Mouse (Mus musculus) heart, postnatal 36 days (tissue): Measurements from ENCODE around the gene Ampd1. TPM values are rescaled to one million over a fixed set of nuclear protein-coding genes. Genes with fewer than 3 reads are reported as not detected.

Source experiments
- DNase-seq, 2 experiments: peaks; one replicate each; pipeline ENCODE4 v3.0.0; 2021 to 2022
- intact Hi-C: fragments of 180-260 bp; cut with DNase I; formaldehyde crosslinking; loops from one replicate; pipeline ENCODE4 v1.15.1; 2025
- total RNA-seq, 2 experiments: library from RNA; stranded (reverse); gene quantifications; 2 replicates each; pipeline ENCODE4 v1.2.3; 2021

Gene Ampd1
- total RNA-seq, 2 experiments from 2014 or later, result not detected

DNA sequence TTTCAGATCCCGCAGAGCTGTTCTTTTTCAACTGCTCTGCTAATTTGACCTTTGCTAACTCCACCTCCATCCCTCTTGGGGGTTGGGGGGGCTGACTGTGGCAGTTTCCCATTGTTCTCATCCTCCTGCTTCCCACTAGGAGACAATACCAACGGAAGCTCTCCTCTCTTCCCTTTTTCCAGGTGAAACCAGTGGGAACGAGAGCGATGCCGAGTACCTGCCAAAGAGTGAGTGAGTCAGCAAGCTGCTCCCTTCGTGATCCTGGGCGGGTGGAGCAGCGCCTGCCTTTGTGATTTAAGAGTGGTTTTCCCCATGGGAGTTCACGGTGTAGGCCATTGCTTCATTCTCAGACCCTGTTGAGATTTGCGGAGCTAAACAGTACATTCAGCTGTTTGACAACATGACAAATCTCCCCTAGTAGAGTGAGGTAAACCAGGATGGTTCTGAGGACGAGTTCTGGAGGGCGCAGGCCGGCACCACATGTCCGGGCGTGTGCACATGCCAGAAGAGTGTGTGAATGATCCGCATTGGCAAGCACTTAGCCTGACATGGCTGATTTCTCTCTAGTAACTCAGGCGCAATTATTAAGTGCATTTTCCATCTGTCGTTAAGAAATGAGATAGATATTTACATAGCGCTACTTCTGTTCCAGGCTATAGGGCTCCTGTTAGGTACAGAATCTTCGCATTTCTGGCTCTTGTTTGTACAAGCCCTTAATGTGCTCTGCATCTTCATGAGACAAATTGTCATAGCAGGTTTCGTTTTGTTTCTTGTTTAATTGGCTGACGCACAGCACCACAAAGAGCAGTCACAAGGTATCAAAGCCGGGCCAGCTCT, 72.7 kb downstream of the Ampd1 start:
- no peak for DNase-seq

DNA sequence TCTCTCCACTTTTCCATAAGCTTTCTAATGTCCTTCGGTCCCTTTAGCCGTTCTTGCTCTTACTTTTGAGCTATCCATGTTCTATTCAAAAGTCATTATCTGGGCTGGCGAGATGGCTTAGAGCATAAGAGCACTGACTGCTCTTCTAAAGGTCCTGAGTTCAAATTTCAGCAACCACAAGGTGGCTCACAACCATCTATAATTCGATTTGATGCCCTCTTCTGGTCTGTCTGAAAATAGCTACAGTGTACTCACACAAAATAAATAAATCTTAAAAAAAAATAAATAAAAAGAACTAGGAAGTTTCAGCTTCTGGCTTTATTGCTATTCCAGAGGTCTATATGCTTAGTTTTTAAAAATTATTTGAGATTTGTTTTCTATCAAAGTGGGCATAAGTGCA, 74.0 kb downstream of the Ampd1 start:
- intact Hi-C loops, result loop anchor here (2.0 kb wide), 2 partner anchors 21 to 45 kb away; partner anchors contain the start of gene Dennd2c
- DNase-seq, result no peak

More for the DNA sequence above, 72.7 kb downstream of the Ampd1 start:
- intact Hi-C loops, result loop anchor here (2.0 kb wide), 2 partner anchors 22 to 44 kb away; partner anchors contain the start of gene Dennd2c

DNA sequence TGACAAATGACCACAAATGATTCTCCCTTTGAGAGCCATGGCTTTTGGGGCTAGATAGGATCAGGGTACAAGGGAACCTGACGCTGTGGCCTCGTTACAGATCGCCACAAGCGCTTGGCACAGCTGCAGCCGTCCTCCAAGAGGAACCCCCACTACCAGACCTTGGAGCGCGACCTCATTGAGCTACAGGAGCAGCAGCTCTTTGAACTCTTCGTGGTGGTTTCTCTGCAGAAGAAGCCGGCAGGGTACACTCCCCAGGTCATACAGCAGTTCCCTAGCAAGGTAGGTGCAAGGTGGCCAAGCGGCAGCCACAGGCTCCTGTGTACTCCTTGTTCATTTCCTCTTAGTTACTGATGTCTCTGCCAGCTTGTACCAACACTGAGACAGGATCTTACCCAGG, 75.1 kb downstream of the Ampd1 start:
- intact Hi-C loops, result no loop called here
- DNase-seq, result no peak

Other genes with a start within 250 kb of the Ampd1 start
- gene Sycp1, start 137.9 kb upstream of the Ampd1 start, total RNA-seq, result not detected
- not detected for gene Nr1h5, start 109.9 kb upstream of the Ampd1 start, total RNA-seq
- gene Sike1, start 78.3 kb upstream of the Ampd1 start, total RNA-seq, result 10 to 100 TPM; 70.2 to 71.1 TPM
- gene Csde1, start 53.6 kb upstream of the Ampd1 start, total RNA-seq, result 100 to 1,000 TPM; 547 to 556 TPM
- gene Nras, start 15.7 kb upstream of the Ampd1 start, total RNA-seq, result 10 to 100 TPM; 49.1 to 51.7 TPM
- 1 to 10 TPM; 1.9 to 2.2 TPM for gene Dennd2c, start 28.6 kb downstream of the Ampd1 start, total RNA-seq
- gene Bcas2, start 97.6 kb downstream of the Ampd1 start, total RNA-seq, result 10 to 100 TPM; 50.4 to 54.6 TPM
- 10 to 100 TPM; 15.8 to 16.1 TPM for gene Trim33, start 205.3 kb downstream of the Ampd1 start, total RNA-seq